Mouse (Mus musculus): Measurements from ENCODE around the gene Mansc1.
"Not testable (repeated sequence)": the region's sequence is repeated elsewhere in the genome, so short reads cannot be mapped to it uniquely, and the experiment has no call there.

Gene Mansc1

DNA sequence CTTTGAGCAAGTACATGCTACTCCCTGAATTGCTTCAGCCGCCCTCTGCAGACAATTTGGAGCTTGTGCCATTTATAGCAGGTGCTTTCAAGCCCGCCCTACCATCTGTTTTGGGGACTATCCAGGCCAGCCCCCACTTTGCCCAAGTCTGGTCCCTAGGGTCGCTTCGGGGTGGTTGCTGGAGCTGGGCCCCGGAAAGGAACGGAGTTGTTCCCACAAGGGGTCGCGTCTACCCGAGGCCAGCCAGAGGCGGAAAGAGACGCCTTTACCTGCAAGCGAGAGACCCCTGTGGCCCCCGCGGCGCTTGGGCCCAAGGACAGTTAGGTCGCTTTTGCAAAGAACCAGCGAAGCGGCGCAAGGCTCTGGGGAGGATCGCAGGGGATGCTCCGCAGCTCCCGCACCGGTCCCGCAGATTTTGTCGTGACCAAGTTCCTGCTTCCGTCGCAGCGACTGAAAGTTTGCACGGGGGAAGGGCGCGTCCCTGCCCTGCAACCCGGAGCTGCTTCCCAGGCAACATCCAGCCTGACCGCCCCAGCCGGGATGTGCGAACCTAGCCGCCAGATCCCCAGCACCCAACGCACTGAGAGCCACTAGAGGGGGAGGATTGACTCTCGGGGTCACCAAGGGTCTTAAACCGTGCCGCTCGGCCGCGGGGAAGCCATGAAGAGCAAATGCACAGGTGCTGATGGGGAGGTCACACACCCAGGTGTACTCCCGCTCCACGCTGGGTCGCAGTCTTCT lies at the start of gene Mansc1:
TSS of gene Mansc1 (minus strand) at position 542 of the 741 bp plus-strand sequence.
- no peak for DNase-seq (ENCODE audit: low read depth, low spot score)

DNA sequence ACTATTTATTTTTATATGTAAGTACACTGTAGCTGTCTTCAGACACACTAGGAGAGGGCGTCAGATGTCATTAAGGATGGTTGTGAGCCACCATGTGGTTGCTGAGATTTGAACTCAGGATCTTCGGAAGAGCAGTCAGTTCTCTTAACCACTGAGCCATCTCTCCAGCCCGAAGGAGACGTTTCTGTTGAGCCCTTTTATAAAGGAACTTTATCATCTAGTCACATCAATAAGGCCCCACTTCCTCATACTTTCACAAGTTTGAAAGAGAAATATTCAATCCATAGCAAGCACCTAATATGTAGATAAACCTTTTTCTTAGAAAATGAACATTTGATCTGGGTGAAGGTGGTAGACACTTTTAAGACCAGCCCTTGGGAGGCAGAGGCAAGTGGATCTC lies 47.0 kb upstream of the Mansc1 start:
- not testable (repeated sequence) for DNase-seq (ENCODE audit: low read depth, low spot score)

DNA sequence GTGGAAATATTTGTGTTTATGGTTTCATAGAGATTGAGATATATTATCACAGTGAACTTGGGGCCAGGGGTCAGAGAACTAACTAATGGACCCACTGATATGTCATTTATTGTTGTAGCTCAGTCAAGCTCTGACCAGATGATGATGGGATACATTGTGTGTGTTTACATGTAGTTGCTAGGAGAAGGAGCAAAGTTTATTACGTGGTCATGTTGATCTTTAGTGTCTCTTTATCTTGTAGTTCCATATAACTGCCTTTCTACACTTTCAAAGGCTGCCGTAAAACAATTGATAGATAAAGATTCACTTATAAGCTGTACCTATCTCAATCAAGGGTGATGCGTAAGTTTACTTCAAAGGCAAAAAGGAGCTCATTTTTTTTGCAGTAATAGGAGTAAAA lies 45.7 kb upstream of the Mansc1 start:
- no peak for DNase-seq (ENCODE audit: low read depth, low spot score)

DNA sequence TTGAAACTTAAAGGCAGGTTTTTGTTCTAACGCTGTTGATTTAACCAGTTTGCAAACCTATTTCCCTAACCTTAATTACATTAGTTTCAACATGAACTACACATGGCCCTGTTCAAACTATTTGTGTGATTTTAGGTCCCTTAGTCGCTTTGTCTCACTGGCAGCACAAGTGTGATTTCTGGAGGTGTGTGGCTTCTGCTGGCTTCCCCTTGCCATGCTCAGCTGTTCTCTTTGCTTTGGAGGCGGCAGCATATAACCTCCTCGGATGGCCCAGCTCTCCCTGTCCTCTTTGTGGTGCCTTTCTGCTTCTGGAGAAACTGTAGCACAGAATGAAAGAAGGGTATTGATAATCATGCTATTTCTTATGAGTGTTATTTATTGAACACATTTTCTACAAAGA lies 45.2 kb upstream of the Mansc1 start:
- DNase-seq (ENCODE audit: low read depth, low spot score) = no peak

DNA sequence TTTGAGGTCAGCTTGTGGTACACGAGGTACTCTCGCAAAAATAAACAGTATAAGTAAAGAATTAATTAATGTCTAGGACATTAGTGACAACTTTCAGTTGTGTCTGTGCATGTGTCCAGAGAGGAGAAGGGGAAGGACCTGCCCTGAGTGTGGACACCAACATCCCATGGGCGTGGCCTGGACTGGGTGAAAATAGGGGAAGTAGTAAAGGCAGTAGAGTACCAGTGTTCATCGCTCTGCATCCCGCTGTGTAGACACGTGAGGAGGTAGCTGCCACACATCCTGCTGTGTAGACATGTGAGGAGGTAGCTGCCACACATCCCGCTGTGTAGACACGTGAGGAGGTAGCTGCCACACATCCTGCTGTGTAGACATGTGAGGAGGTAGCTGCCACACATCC lies 41.4 kb upstream of the Mansc1 start:
- DNase-seq (ENCODE audit: low read depth, low spot score) = not testable (repeated sequence)

DNA sequence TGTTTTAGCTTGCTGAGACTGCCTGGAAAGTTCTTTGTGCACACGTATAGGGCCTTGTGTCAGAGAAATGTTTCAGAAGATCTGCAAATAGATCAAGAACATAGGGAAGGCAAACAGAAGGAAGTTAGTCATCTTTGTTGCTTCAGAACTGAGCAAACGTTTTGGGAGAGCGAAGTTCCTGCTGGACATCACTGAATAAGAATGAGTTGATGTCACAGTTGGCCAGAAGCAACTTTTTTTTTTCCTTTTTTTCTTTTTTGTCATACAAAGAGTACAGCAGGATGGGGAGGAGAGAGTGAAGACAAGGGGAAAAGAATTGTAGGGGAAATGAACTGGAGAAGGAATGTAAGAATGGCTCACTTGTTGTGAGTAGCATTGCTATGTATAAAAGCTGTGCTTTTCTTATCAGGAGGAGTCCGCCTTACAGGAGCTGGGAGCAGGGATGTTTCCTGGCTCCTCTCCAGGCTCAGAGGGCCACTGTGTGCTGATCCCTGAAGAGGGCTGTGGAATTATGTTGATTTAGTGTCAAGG lies 38.7 kb upstream of the Mansc1 start:
- no peak for DNase-seq (ENCODE audit: low read depth, low spot score)

DNA sequence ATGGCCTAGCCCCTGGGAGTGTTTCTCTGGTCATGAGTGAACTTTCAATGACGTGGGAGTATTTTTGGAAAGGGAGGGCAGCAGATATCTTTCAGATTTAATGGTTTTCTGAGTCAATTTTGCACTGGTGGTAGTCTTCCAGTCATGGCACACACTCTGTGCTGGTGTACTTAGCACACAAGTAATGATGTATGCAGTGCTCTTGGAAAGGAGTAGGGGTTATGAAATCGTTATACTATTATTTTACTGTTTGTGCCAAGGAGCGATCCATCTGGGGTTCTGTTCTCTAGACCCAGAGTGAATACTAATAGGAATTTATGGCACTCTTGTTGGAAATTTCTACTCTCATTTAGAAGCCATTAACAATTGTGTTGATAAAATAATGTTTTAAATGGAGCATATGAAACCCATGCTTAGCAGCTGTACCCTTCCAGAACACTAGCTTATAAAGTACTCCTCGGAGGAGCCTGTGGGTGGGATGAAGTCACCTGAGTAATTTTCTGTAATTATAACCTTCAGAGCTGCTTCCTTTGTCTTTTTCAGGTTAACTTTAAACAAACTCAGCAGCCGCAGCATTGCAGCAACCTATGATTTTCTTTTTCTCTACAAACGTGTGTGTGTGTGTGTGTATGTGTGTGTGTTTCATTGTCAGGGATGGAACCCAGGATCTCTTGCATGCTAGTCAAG lies 37.0 kb upstream of the Mansc1 start:
- no peak for DNase-seq (ENCODE audit: low read depth, low spot score)

DNA sequence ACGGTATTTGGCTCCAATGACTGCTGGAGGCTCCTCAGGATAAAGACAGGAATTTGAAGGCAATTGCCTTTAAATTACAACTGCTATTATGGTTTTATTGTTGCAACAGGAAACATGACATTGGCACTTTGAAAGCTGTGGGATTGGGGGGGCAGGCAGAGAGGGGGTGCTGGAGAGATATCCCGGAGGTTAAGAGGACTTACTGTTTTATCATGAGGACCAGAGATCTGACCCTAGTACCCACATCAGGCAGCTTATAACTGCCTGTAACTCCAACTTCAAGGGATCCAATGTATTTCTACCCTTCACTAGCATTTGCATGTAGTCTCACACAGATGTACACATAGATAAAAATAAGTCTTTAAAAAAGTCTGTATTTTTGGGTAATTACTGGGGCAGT lies 36.2 kb upstream of the Mansc1 start:
- DNase-seq (ENCODE audit: low read depth, low spot score) = no peak

DNA sequence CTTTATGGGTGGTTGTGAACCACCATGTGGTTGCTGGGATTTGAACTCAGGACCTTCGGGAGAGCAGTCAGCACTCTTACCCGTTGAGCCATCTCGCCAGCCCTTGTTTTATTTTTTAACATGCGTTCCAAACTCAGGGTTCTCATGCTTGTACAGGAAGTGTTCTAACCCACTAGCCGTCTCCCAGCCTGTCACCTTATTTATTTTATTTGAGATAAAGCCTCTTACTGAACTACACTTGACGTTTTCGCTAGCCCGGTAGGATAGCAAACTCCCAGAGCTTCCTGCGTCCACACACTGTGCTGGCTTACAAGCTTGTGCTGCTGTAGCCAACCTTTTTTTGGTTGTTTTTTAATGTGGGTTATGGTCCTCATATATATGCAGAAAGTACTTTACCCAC lies 33.5 kb upstream of the Mansc1 start:
- DNase-seq (ENCODE audit: low read depth, low spot score) = no peak

DNA sequence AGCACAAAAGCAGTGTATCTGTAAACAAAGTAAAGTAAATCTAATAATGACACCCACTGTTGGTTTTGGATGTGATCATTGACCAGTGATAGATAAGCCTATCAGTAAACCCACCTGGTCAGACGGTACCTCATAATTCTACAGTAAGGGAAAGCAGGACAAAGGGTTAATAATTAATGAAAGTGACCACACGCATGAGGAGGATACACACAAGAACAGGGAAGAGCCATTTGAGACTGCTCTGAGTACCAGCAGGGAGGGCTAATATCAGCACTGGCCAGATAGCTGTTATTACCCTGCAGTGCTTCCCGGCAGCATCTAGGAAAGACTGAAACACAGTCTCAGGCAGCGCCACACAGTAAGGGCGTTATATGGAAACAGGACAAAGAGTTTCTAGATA lies 32.3 kb upstream of the Mansc1 start:
- DNase-seq (ENCODE audit: low read depth, low spot score) = no peak

DNA sequence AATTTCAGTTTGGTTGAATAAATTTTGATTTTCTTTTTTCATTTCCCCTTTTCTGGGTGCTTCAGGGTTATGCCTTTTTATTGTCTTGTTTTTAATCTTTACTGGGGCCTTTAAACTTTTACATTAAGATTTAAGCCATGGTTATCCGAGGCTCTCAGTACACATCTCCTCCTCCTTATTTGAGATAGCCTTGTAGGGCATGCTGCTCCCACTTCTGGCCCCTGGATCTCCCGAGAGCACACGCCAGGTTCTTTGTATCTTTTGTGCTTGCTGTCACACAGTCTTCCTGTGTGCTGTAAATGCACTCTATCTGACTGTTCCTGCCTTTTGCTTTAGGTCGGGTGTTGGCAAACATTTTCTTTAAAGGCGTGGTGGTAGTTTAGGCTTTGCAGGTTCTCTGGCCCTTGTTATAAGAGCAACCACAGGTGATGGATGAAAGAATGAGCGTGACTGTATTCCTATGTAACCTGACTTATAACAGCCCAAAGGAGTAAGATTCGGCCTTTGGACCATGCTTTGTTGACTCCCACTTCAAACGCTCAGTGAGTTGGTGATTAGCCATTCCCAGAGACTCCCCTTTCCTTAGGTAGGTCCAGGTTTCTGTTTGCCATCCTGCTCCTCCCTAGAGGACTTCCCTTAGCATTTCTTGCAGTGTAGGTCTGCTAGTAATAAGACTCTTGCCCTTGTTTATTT lies 28.6 kb upstream of the Mansc1 start:
- no peak for DNase-seq (ENCODE audit: low read depth, low spot score)

DNA sequence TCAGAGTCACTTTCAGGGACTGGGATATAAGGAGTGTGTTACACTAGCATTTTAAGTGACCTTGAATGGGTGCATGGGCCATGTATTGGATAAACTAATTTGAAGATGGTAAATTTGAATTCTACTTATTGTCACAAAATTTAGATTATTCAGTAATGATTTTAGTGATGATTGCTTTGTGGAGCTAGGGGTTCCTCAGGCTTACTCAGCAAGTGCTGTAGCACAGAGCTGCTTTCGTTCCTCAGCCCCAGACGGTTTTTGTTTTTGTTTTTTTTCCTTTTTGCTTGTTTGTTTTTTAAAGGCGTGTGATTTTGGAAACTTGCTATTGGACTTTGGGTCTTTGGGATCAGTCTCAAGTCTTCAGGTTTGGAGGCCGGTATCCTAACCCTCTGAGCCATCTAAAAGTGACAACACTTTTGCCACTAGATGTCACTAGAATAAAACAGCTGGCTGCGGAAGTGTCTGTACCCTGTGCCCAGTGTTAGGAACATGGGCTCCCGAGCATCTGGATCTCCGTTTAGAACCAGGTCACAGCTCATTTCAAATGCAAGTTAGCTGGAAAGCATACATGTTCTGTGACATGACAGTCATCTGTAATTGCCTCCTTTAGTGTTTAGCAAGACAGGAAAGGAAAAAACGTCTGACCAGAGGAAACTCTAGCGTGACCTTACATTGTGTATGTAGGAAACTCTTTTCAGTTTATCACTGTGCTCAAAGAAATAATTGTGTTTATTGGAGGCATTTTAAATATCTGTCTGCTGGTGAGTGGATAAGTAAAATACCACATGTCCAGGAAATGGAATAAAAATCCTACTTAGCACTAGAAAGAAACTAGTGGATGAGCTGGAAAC lies 27.0 kb upstream of the Mansc1 start:
- DNase-seq (ENCODE audit: low read depth, low spot score) = peak; percentile 59

DNA sequence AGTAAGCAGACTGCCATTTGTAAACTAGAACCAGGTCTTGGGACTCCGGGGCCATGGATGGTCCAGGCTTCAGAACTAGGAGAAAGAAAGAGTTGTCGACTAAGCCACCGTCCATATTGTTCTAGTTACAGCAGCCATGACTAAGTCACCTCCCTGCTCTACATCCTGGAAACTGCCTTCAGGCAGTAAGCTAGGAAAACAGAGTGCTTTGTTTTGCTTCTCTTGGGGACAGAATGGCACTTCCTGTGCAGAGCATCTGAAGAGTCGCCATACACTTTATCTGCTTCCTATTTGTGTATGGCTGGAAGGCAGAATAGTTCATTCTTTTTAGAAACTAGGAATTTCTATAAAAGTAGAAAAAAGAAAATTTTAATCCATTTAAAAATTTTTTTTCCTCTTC lies 24.2 kb upstream of the Mansc1 start:
- DNase-seq (ENCODE audit: low read depth, low spot score) = no peak

DNA sequence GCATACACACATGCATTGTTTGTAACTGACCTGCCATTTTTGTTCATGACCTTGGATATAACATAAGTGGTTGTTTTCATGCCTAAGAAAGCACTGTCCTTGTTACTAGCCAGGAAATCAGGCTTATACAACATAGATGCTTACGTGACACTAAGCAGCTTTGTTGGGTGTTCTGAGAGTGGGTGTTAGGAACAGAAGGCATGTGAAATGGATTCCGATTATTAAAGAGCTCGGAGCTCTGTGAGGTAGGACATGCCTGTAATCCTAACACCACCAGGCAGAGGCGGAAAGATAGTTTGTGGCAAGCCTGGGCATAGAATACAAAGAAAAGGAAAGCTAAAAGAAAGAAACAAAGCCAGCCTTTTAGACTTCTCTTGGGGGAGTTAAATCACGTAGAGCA lies 16.1 kb upstream of the Mansc1 start:
- peak; percentile 74 for DNase-seq (ENCODE audit: low read depth, low spot score)

DNA sequence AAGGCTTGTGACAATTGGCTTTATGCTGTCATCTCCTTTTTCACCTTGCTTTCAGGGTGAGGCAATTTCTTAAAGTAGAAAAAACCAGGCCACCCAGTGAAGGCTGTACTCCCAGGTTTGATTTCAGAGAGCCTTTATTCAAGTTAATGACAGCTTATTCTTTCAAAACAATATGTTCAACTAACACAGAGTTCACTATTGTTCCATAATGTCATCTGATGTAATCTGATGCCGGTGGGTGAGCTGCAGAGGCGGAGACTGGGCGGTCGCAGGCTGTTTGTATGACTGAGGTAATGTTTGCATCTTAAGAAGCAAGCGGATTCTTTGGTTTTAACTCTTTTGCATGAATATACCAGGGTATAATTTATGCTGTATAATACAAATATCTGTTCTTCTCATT lies 15.3 kb upstream of the Mansc1 start:
- DNase-seq (ENCODE audit: low read depth, low spot score) = no peak

DNA sequence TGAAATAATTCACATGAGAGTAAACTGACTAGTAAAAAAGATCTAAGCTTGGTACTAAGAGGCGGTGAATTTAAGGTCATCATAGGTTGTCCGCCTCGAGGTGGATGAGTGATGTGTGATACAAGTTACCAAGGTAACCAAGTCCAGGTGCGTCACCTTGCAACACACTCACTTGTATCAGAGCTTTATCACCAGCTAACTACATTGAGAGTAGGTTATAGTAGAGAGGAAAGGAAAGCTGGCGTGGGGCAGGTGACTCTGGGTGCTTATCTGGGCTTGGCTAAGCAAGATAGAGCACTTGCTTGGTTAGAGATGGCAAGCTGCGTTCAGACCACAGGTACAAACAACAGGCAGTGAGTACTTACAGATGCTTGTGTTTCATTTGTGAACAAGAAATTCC lies 14.5 kb upstream of the Mansc1 start:
- DNase-seq (ENCODE audit: low read depth, low spot score) = no peak

DNA sequence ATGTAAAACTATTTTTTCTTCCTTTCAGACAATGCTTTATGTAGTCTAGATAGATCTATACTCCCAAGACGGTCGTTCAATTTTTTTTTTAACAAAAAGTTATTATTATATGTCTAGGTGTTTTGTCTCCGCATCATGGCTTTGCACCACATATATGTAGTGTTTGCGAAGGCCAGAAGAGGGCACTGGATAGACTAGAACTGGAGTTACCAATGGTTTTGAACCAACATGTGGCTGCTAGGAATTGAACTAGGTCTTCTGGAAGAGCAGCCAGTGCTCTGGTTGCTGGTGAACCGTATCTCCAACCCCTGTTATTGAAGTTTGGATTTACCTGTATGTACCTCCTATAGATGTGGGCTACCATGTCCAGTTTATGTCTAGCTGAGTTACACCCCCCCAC lies 11.0 kb upstream of the Mansc1 start:
- no peak for DNase-seq (ENCODE audit: low read depth, low spot score)

DNA sequence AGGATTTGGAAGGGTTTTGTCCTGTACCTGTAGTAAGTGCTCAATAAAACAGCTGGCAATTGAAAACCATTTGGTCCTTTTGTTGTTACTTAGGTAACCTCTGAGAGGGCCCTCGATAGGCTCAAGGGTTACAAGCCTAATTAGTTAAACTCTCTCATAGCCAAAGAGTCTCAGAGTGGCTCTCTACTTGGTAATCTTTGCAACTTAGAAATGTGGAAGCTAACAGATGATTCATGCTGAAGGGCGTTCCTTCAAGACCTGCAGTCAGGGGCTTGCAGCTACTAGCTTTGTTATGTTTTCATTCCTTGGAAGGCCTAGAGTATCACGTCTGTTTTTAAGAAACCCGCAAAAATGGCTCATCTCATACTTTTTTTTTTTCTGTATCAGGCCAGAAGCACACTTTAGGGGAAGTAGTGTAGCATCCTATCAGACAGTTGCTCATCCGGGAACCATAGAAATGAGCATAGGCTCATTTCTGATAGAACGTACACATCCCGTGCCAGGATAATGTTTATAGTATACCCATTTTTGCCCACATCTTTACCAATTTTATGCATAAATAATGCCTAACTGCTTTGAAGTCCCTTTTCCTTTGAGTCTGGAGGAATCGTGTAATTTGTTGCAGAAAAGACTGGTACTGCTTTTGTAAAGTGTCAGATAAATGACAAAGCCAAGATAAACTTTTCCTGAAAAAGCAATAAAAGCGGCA lies 9.6 kb upstream of the Mansc1 start:
- DNase-seq (ENCODE audit: low read depth, low spot score) = no peak

DNA sequence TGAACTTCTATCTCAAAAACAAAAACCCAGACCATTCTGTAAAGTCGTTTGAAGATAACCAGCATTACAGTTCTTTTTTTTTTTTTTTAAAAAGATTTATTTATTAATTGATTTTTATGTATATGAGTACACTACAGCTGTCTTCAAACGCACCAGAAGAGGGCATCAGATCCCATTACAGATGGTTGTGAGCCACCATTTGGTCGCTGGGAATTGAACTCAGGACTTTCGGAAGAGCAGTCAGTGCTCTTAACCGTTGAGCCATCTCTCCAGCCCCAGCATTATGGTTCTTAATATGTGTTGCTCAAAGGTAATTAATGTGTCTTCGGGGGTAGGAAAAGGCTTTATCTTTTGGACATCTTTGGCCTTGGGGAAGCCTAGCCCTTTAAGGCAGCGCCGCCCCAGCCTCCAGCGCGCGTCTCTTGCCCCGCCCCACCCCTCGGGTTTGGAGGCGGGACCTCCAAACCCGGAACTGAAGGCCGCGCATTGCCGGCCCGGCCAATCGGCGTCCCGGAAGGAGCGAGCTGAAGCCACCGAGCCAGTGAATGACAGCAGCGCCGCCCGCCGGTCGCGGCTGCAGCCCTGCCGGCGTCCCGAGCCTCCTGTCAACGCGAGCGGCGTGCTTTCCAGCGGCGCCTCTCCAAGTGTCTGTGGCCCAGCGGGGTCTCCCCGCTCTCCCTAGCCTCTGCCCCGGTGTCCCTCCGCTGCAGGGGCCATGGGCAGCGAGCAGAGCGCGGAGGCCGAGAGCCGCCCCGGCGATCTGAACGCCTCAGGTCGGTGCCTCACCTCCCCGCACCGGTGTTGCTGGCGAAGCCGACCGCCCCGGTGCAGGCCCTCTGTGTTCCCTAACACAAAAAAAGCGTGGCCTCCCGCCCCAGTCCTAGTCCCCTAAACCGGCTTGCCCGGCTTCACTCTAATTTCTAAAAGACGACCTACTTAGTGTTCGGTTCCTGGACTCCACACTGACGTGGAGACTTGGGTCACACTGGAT lies 8.5 kb upstream of the Mansc1 start:
- peak; percentile 86 for DNase-seq (ENCODE audit: low read depth, low spot score)

DNA sequence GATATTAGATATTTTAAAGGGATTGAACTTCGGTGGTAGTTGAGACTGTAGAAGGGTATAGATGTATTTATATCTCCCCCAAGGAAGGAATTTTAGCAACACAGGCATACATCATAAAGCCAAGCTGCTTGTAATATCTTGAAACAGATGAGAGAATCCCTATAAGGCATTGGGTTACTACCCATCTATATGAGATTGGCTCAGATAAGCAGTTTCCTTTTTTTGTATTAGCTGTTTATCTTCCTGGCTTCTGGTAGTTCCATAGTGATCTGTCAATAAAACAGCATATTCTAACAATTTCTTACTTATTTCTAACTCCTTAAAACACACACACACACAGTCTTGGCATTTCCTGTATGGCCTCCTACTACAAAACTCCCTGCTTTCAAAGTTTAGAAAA lies 7.6 kb upstream of the Mansc1 start:
- no peak for DNase-seq (ENCODE audit: low read depth, low spot score)
